In genomic region chr4:67862218-67862617, GRCm38 (mm10) we compare ENCODE assay signal across 19 mouse cellular contexts.
"Had no signal": no experiment of that assay in that cellular context is flagged by ENCODE, and none has a peak within 500 bp of the region (broad histone marks: within the 10 kb centered on the region; RNA-seq: fewer than 3 reads in every experiment).

No protein-coding gene starts in this region.

- H3K4me2 ChIP-seq: liver, embryonic 13.5 days; liver, embryonic 15.5 days; lung, embryonic 15.5 days; midbrain, embryonic 12.5 days; stomach, embryonic 15.5 days had no signal

- H3K27me3 ChIP-seq: liver, embryonic 13.5 days; liver, embryonic 15.5 days; lung, embryonic 15.5 days; megakaryocyte, embryonic 14.5 days; midbrain, embryonic 12.5 days; stomach, embryonic 15.5 days had no signal

- H3K9ac ChIP-seq: liver, embryonic 13.5 days; liver, embryonic 15.5 days; liver, postnatal 0 days; lung, embryonic 15.5 days; midbrain, embryonic 12.5 days; stomach, embryonic 15.5 days had no signal

- H3K4me1 ChIP-seq: liver, embryonic 13.5 days; liver, embryonic 15.5 days; lung, embryonic 15.5 days; megakaryocyte, embryonic 14.5 days; midbrain, embryonic 12.5 days; stomach, embryonic 15.5 days had no signal

- H3K4me3 ChIP-seq: liver, embryonic 13.5 days; liver, embryonic 15.5 days; lung, embryonic 15.5 days; megakaryocyte, embryonic 14.5 days; midbrain, embryonic 12.5 days; stomach, embryonic 15.5 days had no signal

- H3K27ac ChIP-seq: liver, embryonic 13.5 days; liver, embryonic 15.5 days; lung, embryonic 15.5 days; macrophage; midbrain, embryonic 12.5 days; stomach, embryonic 15.5 days; stomach, postnatal 0 days had no signal

- H3K9me3 ChIP-seq: liver, embryonic 13.5 days; liver, embryonic 15.5 days; lung, embryonic 15.5 days; midbrain, embryonic 12.5 days; stomach, embryonic 15.5 days had no signal

- ATAC-seq: liver, postnatal 0 days; lung, postnatal 0 days; midbrain, embryonic 16.5 days had no signal

- DNase-seq: liver, embryonic 13.5 days; liver, postnatal 0 days; lung, adult 2 months; lung, postnatal 14 days; lung, postnatal 36 days; midbrain, embryonic 14.5 days; right cerebral cortex, postnatal 14 days; thymus, adult 2 months; thymus, postnatal 25 days; thymus, postnatal 4 days had no signal

- H3K36me3 ChIP-seq: liver, embryonic 13.5 days; liver, embryonic 15.5 days; lung, embryonic 15.5 days; midbrain, embryonic 12.5 days; stomach, embryonic 15.5 days had no signal
